Mouse (Mus musculus) ES-E14 (cell line): ENCODE data around the gene Tmem169. TPM values are rescaled to one million over a fixed set of nuclear protein-coding genes. Genes with fewer than 3 reads are reported as not detected.
A peak's percentile ranks its signal among the peaks of the same experiment; 100 is the strongest.
"Not testable (repeated sequence)": the region's sequence is repeated elsewhere in the genome, so short reads cannot be mapped to it uniquely, and the experiment has no call there.

Source experiments
- DNase-seq: peaks from one replicate; pipeline ENCODE4 v3.0.0-alpha.2; 2013; ENCODE audit warnings: low read depth, low spot score
- H3K27ac ChIP-seq: 2 replicates; pipeline ENCODE4 v1.5.1; 2012; ENCODE audit warnings: low read depth, mild to moderate bottlenecking, low read length, moderate library complexity, mixed read lengths; ENCODE audit not compliant: poor library complexity, insufficient read depth, severe bottlenecking
- H3K36me3 ChIP-seq: 2 replicates; pipeline ENCODE4 v1.6.1; 2012; ENCODE audit warnings: mild to moderate bottlenecking, low read length, moderate library complexity, mixed read lengths; ENCODE audit not compliant: control insufficient read depth, poor library complexity, insufficient read depth, severe bottlenecking
- H3K4me1 ChIP-seq, 2 experiments: fragments of 150-350 bp in 1 of 2; sonication (generic) in 1 of 2; 2 replicates each; pipeline ENCODE4 v1.6.1; 2012; ENCODE audit warnings: low read length in 2 of 2, mild to moderate bottlenecking in 1 of 2, mixed read lengths in 1 of 2; ENCODE audit not compliant: control insufficient read depth in 2 of 2, insufficient read depth in 2 of 2, poor library complexity in 1 of 2
- H3K4me3 ChIP-seq, 2 experiments: fragments of 150-350 bp in 1 of 2; sonication (generic) in 1 of 2; 2 replicates each; pipeline ENCODE4 v1.5.1; 2012; ENCODE audit warnings: low read length in 2 of 2, low read depth in 1 of 2, mild to moderate bottlenecking in 1 of 2, mixed read lengths in 1 of 2; ENCODE audit not compliant: insufficient read depth in 1 of 2, poor library complexity in 1 of 2, severe bottlenecking in 1 of 2
- H3K9ac ChIP-seq: 2 replicates; pipeline ENCODE4 v1.6.1; 2012; ENCODE audit warnings: low read depth, mild to moderate bottlenecking, low read length, mixed read lengths; ENCODE audit not compliant: poor library complexity, insufficient read depth, severe bottlenecking
- H3K9me3 ChIP-seq: fragments of 150-350 bp; sonication (generic); 2 replicates; pipeline ENCODE4 v1.6.1; 2012; ENCODE audit warnings: low read depth, mild to moderate bottlenecking, low read length; ENCODE audit not compliant: control insufficient read depth, insufficient read depth
- CHD2 ChIP-seq: IDR thresholded peaks from 2 replicates; pipeline ENCODE4 v1.6.1; 2014; ENCODE audit warnings: mild to moderate bottlenecking, low read depth, low read length, inconsistent platforms
- HCFC1 ChIP-seq: IDR thresholded peaks from 2 replicates; pipeline ENCODE4 v1.6.1; 2012; ENCODE audit warnings: low read length, inconsistent platforms, borderline replicate concordance; ENCODE audit not compliant: insufficient read depth
- MAFK ChIP-seq: IDR thresholded peaks from 2 replicates; pipeline ENCODE4 v1.6.1; 2014; ENCODE audit warnings: mild to moderate bottlenecking, low read depth, low read length, inconsistent platforms; ENCODE audit not compliant: insufficient read depth
- ZC3H11A ChIP-seq: IDR thresholded peaks from 2 replicates; pipeline ENCODE4 v1.6.1; 2012; ENCODE audit warnings: low read depth, mild to moderate bottlenecking, inconsistent platforms, low read length, borderline replicate concordance
- ZNF384 ChIP-seq: IDR thresholded peaks from 2 replicates; pipeline ENCODE4 v1.6.1; 2012; ENCODE audit warnings: low read depth, low read length, inconsistent platforms
- in situ Hi-C, 2 experiments: fragments of 600-800 bp; cut with MboI; formaldehyde crosslinking; loops; one replicate each; pipeline ENCODE4 v1.15.1; 2025; ENCODE audit warnings: low sequenced_read_pairs in 2 of 2, inconsistent platforms in 1 of 2; ENCODE audit not compliant: unreplicated experiment in 2 of 2
- total RNA-seq: library from RNA; depleted of rRNA; stranded (reverse); fragments of 300-350 nt; gene quantifications from 2 replicates; pipeline ENCODE4 v1.2.3, GENCODE M21; 2012; rRNA removed

Gene Tmem169
- total RNA-seq = 0.32 and 0.36 TPM in 2 replicates

DNA sequence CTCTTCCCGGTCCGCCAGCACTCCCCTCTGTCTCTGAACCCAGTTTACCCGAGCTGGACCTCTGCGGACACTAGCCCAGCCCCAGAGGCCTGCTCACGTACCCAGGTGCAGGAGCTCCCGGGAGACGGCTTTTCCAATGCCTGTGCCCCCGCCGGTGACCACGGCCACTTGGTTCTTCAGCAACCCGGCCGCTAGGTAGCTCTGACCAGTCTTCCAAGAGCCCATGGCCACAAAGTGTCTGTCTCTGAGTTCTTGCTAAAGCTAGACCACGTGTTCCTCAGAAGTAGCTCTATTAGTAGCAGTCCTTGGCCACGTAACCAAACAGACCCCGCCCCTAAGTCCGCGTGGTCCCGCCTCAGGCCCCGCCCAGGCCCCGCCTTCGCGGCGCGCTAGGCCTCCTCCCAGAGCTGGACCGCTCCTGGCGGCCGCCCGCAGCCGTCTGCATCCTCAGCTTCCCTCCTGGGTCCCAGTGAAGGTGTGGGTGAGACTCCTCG is at the start of gene Tmem169, which contains the start of gene Pecr:
Gene Tmem169, plus strand, starts transcription at position 378 of the 494 bp plus-strand sequence.
Gene Pecr, minus strand, starts transcription at position 323 of the 494 bp plus-strand sequence.
- Histone ChIP-seq H3K4me1 (no peaks in the 10 kb centered on the region), H3K4me3 (peak within 1 kb of the TSS; percentile 79 to 94), H3K36me3 (no peaks in the 10 kb centered on the region), H3K9ac (peak within 1 kb of the TSS; percentile 88), H3K27ac (peak within 1 kb of the TSS; percentile 49; the same call in 1 of the 2 replicates), H3K9me3 (no peaks in the 10 kb centered on the region)
- DNase-seq = peak; percentile 87
- in situ Hi-C loops = no loop called here
- TF ChIP-seq MAFK = no peak
- no peak for TF ChIP-seq CHD2
- TF ChIP-seq HCFC1 = no peak
- no peak for TF ChIP-seq ZC3H11A
- TF ChIP-seq ZNF384 = no peak

DNA sequence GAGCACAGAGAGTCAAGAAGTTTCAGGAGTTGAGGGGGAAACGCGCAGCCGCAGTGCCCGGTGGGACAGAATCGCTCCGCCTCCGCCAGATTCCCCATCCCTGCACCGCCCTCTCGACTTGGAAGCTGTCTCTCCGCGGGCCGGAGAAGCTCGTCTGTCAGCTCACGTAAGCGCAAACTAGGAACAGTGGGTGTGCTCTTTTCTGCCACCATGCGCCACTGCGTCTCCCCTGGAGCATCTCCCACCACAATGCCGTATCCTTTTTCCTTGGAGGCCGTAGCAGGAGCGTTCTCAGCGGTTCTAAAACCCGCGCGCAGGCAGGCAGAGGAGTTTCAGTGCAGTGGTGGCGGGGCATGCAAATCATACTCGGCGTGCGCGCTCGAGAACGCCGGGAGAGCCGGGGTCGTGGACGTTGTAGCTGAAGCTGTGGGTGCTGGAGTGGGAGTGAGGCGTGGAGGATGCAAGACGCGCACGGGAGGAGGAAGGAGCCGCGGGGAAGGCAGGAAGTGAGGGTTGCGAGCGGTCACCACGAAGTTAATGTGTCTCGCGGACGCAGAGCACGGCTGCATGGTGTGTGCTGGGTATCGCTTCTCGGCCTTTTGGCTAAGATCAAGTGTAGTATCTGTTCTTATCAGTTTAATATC is 47.7 kb upstream of the Tmem169 start:
- peak; percentile 68; the same call in 1 of the 2 replicates for TF ChIP-seq HCFC1
- in situ Hi-C loops, H3K4me1 ChIP-seq, H3K9me3 ChIP-seq, DNase-seq, H3K36me3 ChIP-seq: not testable (repeated sequence)
- Histone ChIP-seq H3K27ac (peak overlapping the region; percentile 86), H3K9ac (peak overlapping the region; percentile 74), H3K4me3 (peak overlapping the region; percentile 66 to 85)

DNA sequence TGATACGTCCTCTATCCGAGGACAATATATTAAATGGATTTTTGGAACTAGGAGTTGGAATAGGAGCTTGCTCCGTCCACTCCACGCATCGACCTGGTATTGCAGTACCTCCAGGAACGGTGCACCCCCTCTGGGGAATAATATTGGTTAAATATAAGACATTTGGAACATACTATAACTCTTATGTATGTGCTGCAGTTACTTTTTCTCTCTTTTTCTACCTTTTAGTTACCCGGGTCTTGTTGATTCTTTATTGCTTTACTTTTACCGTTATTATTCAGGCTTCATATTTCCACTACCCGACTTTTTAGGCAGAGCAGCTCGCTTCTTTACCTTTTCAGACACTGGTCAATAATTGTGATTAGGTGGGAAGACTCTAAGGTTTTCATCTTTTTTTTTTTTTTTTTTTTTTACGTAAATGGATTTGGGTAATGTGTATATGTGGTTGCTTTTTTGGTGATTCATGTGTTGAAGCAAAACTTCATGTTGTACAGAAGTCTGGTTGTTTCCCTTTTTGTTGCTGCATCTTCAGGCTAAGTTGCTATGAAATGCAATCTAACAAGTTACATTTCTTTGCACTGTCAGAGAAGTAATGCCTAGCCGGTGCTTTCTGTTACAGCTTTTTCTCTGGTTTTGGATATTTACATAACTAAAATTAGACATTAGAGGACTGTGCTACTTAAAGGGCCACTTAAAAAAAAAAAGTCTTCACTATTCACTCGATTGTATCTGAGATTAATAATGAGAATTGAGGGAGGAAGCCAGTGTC is 47.0 kb upstream of the Tmem169 start:
- in situ Hi-C loops = no loop called here

DNA sequence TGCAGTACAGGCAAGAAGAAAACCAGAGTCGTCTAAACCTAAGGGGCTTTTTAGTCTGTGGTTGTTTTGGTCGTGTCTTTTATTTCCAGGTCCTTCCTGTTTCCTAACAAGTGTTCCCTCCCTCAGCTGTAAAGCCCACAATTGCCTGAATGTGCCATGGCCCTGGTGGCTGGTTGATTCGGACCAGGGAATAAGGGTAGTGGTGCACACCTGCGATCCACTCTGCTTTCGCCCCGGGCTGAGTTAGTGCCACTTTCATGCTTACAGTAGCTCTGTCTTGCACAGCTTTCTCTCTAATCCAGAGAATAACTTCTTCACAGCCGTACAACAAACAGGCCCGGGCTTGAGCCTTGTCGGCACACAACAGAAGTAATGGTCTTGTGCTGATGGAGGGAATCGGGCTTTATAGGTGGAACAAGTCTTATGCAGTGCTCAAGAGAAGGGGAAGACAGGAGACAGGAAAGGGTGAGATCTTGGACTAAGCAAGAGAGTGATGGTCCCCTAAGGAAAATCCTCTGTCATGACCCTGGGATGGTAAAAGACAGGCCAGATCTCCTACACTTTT is 46.1 kb upstream of the Tmem169 start:
- peak overlapping the region; percentile 88 for H3K27ac ChIP-seq
- TF ChIP-seq MAFK (no peak), ZC3H11A (no peak), CHD2 (no peak), HCFC1 (no peak), ZNF384 (no peak)
- no peak for DNase-seq
- H3K36me3 ChIP-seq = no peaks in the 10 kb centered on the region
- in situ Hi-C loops = no loop called here
- peak overlapping the region; percentile 0 to 52 for H3K4me3 ChIP-seq
- H3K9me3 ChIP-seq = no peaks in the 10 kb centered on the region
- peak overlapping the region; percentile 71 for H3K9ac ChIP-seq
- peaks cover 6% of the 10 kb centered on the region in 2 experiments for H3K4me1 ChIP-seq

More for the DNA sequence above, 47.0 kb upstream of the Tmem169 start:
- TF ChIP-seq CHD2 (no peak), ZNF384 (peak; percentile 72), HCFC1 (no peak), ZC3H11A (no peak), MAFK (no peak)
- no peaks in the 10 kb centered on the region for H3K36me3 ChIP-seq
- H3K27ac ChIP-seq = peak overlapping the region; percentile 88; the same call in 1 of the 2 replicates
- no peaks in the 10 kb centered on the region for H3K9me3 ChIP-seq
- no peak overlapping the region; the same call in 1 of the 2 replicates for H3K9ac ChIP-seq
- H3K4me3 ChIP-seq = peak overlapping the region; percentile 0 to 52; a peak in 3 of 4 replicates
- DNase-seq = no peak
- peaks cover 4 to 5% of the 10 kb centered on the region in 2 experiments; a peak in 2 of 4 replicates for H3K4me1 ChIP-seq
